ENCODE assay signal across 7 mouse cellular contexts in the genomic region with DNA sequence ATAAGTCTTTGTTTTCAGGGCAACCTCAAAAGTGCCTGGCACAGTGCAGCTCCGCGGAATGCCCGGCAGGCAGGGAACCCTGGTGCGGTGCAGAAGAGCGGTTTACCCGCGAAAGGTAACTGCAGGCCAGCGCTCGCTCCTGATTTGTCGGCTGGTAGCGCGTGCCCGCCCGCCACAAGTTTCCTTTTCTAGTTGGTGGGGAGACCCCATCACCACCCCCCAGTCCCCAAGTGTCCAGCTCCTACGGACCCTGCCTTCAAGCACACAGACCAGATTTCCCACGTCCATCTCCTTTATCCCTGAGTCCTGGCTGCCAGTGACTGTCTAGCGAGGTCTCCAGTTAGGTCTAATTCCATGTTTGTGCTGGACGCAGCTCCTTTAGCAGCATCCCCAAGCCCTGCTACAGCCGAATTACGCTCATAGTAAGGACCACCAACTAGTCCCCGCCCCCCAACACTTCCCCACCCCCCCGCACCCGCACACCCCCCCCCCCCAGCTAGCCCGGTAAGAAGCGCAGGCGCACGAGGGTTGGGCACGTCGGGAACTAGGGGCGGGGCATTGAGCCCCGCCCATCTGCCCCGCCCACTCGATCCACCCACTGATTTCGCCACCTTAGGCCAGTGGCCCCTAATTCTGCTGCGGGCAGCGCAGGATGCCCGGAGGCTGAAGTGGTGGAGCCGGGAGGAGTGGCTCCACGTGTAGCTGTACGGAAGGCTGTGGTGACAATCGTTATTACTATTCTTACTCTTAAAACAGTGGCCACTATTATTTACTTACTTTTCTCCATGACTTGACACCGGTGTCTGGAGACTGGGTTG. TPM values are rescaled to one million over a fixed set of nuclear protein-coding genes. Genes with fewer than 3 reads are reported as not detected.
DNase-seq lines count a peak whose midpoint lies in the region; ATAC-seq lines count a peak whose summit lies in the region.

Gene Lrrc63 (minus strand): TSS at position 381 of the 818 bp plus-strand sequence.
Gene Lcp1 (plus strand): TSS at position 601 of the 818 bp plus-strand sequence.

- no peaks in the 10 kb centered on the region for H3K4me1 ChIP-seq in embryonic facial prominence, embryonic 11.5 days (ENCODE audit: control insufficient read depth, insufficient read depth, low read length)
- no peaks in the 10 kb centered on the region; the same call in 1 of the 2 replicates for H3K4me1 ChIP-seq in limb, embryonic 12.5 days (replicated peaks)
- no peaks in the 10 kb centered on the region for H3K4me1 ChIP-seq in midbrain, embryonic 14.5 days (ENCODE audit: control insufficient read depth, insufficient read depth, low read length)

- peak within 1 kb of the TSS; percentile 74 for H3K4me2 ChIP-seq in embryonic facial prominence, embryonic 11.5 days (ENCODE audit: low read depth, low read length)
- peak within 1 kb of the TSS; percentile 77 for H3K4me2 ChIP-seq in limb, embryonic 12.5 days
- H3K4me2 ChIP-seq in midbrain, embryonic 14.5 days (ENCODE audit: low read length): peak within 1 kb of the TSS; percentile 89

- H3K9ac ChIP-seq in embryonic facial prominence, embryonic 11.5 days (replicated peaks; ENCODE audit: low read length): peak within 1 kb of the TSS; percentile 25; the same call in 1 of the 2 replicates
- peak within 1 kb of the TSS; percentile 65 for H3K9ac ChIP-seq in limb, embryonic 12.5 days (replicated peaks)
- peak within 1 kb of the TSS; percentile 54 for H3K9ac ChIP-seq in midbrain, embryonic 14.5 days (replicated peaks; ENCODE audit: low read length)

- peak; percentile 96 for ATAC-seq in embryonic facial prominence, embryonic 11.5 days (replicated peaks; ENCODE audit: insufficient number of reproducible peaks, low FRiP score, low TSS enrichment, low read depth)
- peak; percentile 91 for ATAC-seq in limb, embryonic 12.5 days (ENCODE audit: insufficient number of reproducible peaks, insufficient read depth, low FRiP score, low TSS enrichment, low read depth)
- peak; percentile 91 for ATAC-seq in midbrain, embryonic 14.5 days (ENCODE audit: low FRiP score, low TSS enrichment)

- peak; percentile 78 for DNase-seq in adrenal gland, postnatal 25 days
- peak; percentile 88 for DNase-seq in embryonic facial prominence, embryonic 11.5 days (ENCODE audit: low spot score)
- DNase-seq in heart, adult 18-20 months: peak; percentile 73 to 78
- DNase-seq in kidney, adult 18-20 months: peak; percentile 82
- DNase-seq in midbrain, embryonic 14.5 days: peak; percentile 84
- peak; percentile 75 for DNase-seq in spleen, adult 12 weeks (ENCODE audit: low spot score)

- H3K9me3 ChIP-seq in embryonic facial prominence, embryonic 11.5 days (replicated peaks; ENCODE audit: control insufficient read depth, low read length): no peaks in the 10 kb centered on the region
- no peaks in the 10 kb centered on the region for H3K9me3 ChIP-seq in limb, embryonic 12.5 days
- H3K9me3 ChIP-seq in midbrain, embryonic 14.5 days (ENCODE audit: control insufficient read depth, low read length): no peaks in the 10 kb centered on the region

- no peak within 1 kb of the TSS for H3K27ac ChIP-seq in embryonic facial prominence, embryonic 11.5 days (replicated peaks; ENCODE audit: low read depth, low read length)
- peak within 1 kb of the TSS; percentile 74 for H3K27ac ChIP-seq in limb, embryonic 12.5 days
- 0 out of 2 replicates have a peak within 1 kb of the TSS, but pooled peaks have one; percentile 49 for H3K27ac ChIP-seq in midbrain, embryonic 14.5 days (replicated peaks; ENCODE audit: low read depth, low read length)

- H3K36me3 ChIP-seq in embryonic facial prominence, embryonic 11.5 days (replicated peaks; ENCODE audit: control insufficient read depth, insufficient read depth, low read depth, low read length): no peaks in the 10 kb centered on the region
- H3K36me3 ChIP-seq in limb, embryonic 12.5 days: no peaks in the 10 kb centered on the region
- H3K36me3 ChIP-seq in midbrain, embryonic 14.5 days (ENCODE audit: control insufficient read depth, insufficient read depth, low read length): no peaks in the 10 kb centered on the region

- peak within 1 kb of the TSS; percentile 37 for H3K4me3 ChIP-seq in embryonic facial prominence, embryonic 11.5 days (ENCODE audit: low read depth, low read length)
- peak within 1 kb of the TSS; percentile 54 for H3K4me3 ChIP-seq in limb, embryonic 12.5 days (replicated peaks)
- peak within 1 kb of the TSS; percentile 53 for H3K4me3 ChIP-seq in midbrain, embryonic 14.5 days (replicated peaks; ENCODE audit: low read depth, low read length)

- under 1% methylated on average over 37 of the region's 42 CpGs for WGBS in embryonic facial prominence, embryonic 11.5 days
- WGBS in limb, embryonic 12.5 days: under 1% methylated on average over 42 of the region's 42 CpGs
- WGBS in midbrain, embryonic 14.5 days: under 1% methylated on average over 42 of the region's 42 CpGs

- H3K27me3 ChIP-seq in embryonic facial prominence, embryonic 11.5 days (ENCODE audit: control insufficient read depth, insufficient read depth, low read length): no peaks in the 10 kb centered on the region
- H3K27me3 ChIP-seq in limb, embryonic 12.5 days: peaks cover 4% of the 10 kb centered on the region; the same call in 1 of the 2 replicates
- 0 out of 2 replicates have a peak, but pooled peaks cover 6% of the 10 kb centered on the region for H3K27me3 ChIP-seq in midbrain, embryonic 14.5 days (ENCODE audit: control insufficient read depth, insufficient read depth, low read length)

RNA-seq across cellular contexts. Expression of gene Lrrc63, which starts in this region (rescaled TPM):
- not detected in 2 replicates for total RNA-seq in adrenal gland, postnatal 25 days (2021)
- polyA plus RNA-seq in embryonic facial prominence, embryonic 11.5 days (2014; fragmentation: Nextera tagmentation; extraction: Ambion mirVana): 0.21 TPM in 1 of 2 replicates, not detected in the other
- total RNA-seq in heart, adult 18-20 months (2021): not detected
- 0.08 TPM in 2 replicates for polyA plus RNA-seq in limb, embryonic 12.5 days (2016; fragmentation: Nextera tagmentation; extraction: Ambion mirVana)
- polyA plus RNA-seq in midbrain, embryonic 14.5 days (2014; fragmentation: Nextera tagmentation; extraction: Ambion mirVana): 0.08 TPM in 1 of 2 replicates, not detected in the other

RNA-seq across cellular contexts. Expression of gene Lcp1, which starts in this region (rescaled TPM):
- 8.9 and 11.1 TPM in 2 replicates for total RNA-seq in adrenal gland, postnatal 25 days (2021)
- polyA plus RNA-seq in embryonic facial prominence, embryonic 11.5 days (2014; fragmentation: Nextera tagmentation; extraction: Ambion mirVana): 27.5 and 30.5 TPM in 2 replicates
- 10 to 100 TPM; 13.4 to 26.7 TPM for total RNA-seq in heart, adult 18-20 months (2021)
- polyA plus RNA-seq in limb, embryonic 12.5 days (2016; fragmentation: Nextera tagmentation; extraction: Ambion mirVana): 21.5 and 24.5 TPM in 2 replicates
- 5.1 and 19.0 TPM in 2 replicates for polyA plus RNA-seq in midbrain, embryonic 14.5 days (2014; fragmentation: Nextera tagmentation; extraction: Ambion mirVana)
